Mouse (Mus musculus): ENCODE measurements around the gene Gpd1.

GRCm38 (mm10) chr15:99674866-99675265, 42.4 kb upstream of the Gpd1 start:
- TF ChIP-seq GATA1 (IDR thresholded peaks at IDR 0.05; ENCODE audit: borderline replicate concordance, low read length) (no peak), FLI1 (IDR thresholded peaks at IDR 0.05; ENCODE audit: low read length) (no peak)

Measured in megakaryocyte, embryonic 14.5 days (primary cell).